8 mouse cellular contexts compared by ENCODE assay signal in the genomic region with DNA sequence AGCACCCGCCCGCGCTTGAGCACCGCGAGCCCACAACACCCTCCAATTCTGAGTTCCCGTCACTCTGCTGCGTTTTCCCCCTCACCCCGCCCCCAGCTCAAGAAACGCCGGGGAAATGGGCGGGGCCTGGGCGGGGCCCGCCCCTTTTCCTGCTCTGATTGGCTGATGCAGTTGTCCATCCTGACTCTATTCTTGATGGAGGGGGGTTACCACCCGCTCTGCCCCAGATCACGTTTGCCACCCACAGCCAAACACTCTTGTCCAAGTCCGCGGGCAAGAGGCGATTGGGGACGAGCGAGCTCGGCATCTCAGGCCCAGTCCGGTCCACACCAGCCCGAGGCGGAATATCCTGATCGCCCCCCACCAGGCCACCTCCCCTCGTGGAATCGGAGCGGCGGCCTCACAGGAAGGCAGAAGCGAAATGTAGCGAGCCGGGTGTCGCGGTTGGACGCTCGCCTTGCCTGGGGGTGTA. TPM values are rescaled to one million over a fixed set of nuclear protein-coding genes. Genes with fewer than 3 reads are reported as not detected.
DNase-seq lines count a peak whose midpoint lies in the region; ATAC-seq lines count a peak whose summit lies in the region.

No protein-coding gene starts in this region.

- WGBS in hindbrain, embryonic 16.5 days: under 1% methylated on average over 36 of the region's 36 CpGs
- WGBS in macrophage (ENCODE audit: missing documents): under 1% methylated on average over 35 of the region's 36 CpGs

- H3K27me3 ChIP-seq in hindbrain, embryonic 16.5 days (replicated peaks; ENCODE audit: control insufficient read depth, insufficient read depth, low read length): no peaks in the 10 kb centered on the region

- H3K9me3 ChIP-seq in hindbrain, embryonic 16.5 days (ENCODE audit: control insufficient read depth, low read length): no peaks in the 10 kb centered on the region

- peak; percentile 80 for DNase-seq in WW6 (ENCODE audit: low read depth, low spot score)
- DNase-seq in cerebellum, postnatal 4 days (ENCODE audit: low spot score in 2 of 2): peak; percentile 96 to 99
- peak; percentile 93 for DNase-seq in gastrocnemius, adult 18-20 months (ENCODE audit: low spot score)
- DNase-seq in left cerebral cortex, adult 18-20 months (ENCODE audit: low spot score in 2 of 2): peak; percentile 87 to 95
- peak; percentile 93 for DNase-seq in right cerebral cortex, adult 18-20 months
- peak; percentile 79 for DNase-seq in urinary bladder, postnatal 10 days (ENCODE audit: low spot score)

- peaks cover 21% of the 10 kb centered on the region for H3K4me1 ChIP-seq in hindbrain, embryonic 16.5 days (ENCODE audit: control insufficient read depth, insufficient read depth, low read depth, low read length)

- H3K9ac ChIP-seq in hindbrain, embryonic 16.5 days (ENCODE audit: low read depth, low read length): peak overlapping the region; percentile 92

- no peaks in the 10 kb centered on the region for H3K36me3 ChIP-seq in hindbrain, embryonic 16.5 days (ENCODE audit: control insufficient read depth, insufficient read depth, low read length)
- no peaks in the 10 kb centered on the region for H3K36me3 ChIP-seq in macrophage (ENCODE audit: inconsistent target)

- no peaks in the 10 kb centered on the region for H3K79me2 ChIP-seq in macrophage (ENCODE audit: inconsistent target)

- ATAC-seq in hindbrain, embryonic 16.5 days: peak; percentile 97

- H3K27ac ChIP-seq in hindbrain, embryonic 16.5 days (ENCODE audit: low read depth, low read length): peak overlapping the region; percentile 87
- H3K27ac ChIP-seq in macrophage: peak overlapping the region; percentile 19; the same call in 1 of the 2 replicates

- H3K4me2 ChIP-seq in hindbrain, embryonic 16.5 days (ENCODE audit: low read length): peak overlapping the region; percentile 88

- peak overlapping the region; percentile 82 for H3K4me3 ChIP-seq in hindbrain, embryonic 16.5 days (ENCODE audit: low read length)
- H3K4me3 ChIP-seq in macrophage (ENCODE audit: inconsistent target): peak overlapping the region; percentile 66

RNA-seq across cellular contexts. Expression of a gene that starts 0.5 kb away (rescaled TPM):
- total RNA-seq in gastrocnemius, adult 18-20 months (2021): 10 to 100 TPM; 37.7 to 47.4 TPM
- polyA plus RNA-seq in hindbrain, embryonic 16.5 days (2015; fragmentation: Nextera tagmentation; extraction: Ambion mirVana): 20.1 and 23.4 TPM in 2 replicates
- total RNA-seq in left cerebral cortex, adult 18-20 months (2021): 10 to 100 TPM; 43.8 to 43.9 TPM
- 1 to 10 TPM in 23 of 26 experiments, under 1 TPM in 3; 0.26 to 6.8 (median 3.0) TPM for total RNA-seq in macrophage (2018; cell fraction: chromatin; rRNA removed)
- 1 to 10 TPM; 3.4 to 8.0 (median 5.1) TPM for total RNA-seq in macrophage (2018; cell fraction: cytosol; rRNA removed)
- 1 to 10 TPM; 2.8 to 8.3 (median 4.3) TPM for total RNA-seq in macrophage (2018; cell fraction: nucleus; rRNA removed)
- 4.1 to 6.3 TPM (median 5.8 TPM) in 3 replicates for polyA plus RNA-seq in macrophage (2018)

RNA-seq across cellular contexts. Expression of a gene that starts 30.6 kb away (rescaled TPM):
- 1 to 10 TPM in 1 of 2 experiments, under 1 TPM in 1; 0.45 to 1.1 TPM for total RNA-seq in gastrocnemius, adult 18-20 months (2021)
- polyA plus RNA-seq in hindbrain, embryonic 16.5 days (2015; fragmentation: Nextera tagmentation; extraction: Ambion mirVana): 0.41 and 0.67 TPM in 2 replicates
- 1 to 10 TPM; 1.5 to 1.8 TPM for total RNA-seq in left cerebral cortex, adult 18-20 months (2021)
- not detected for total RNA-seq in macrophage (2018; cell fraction: chromatin; rRNA removed)
- total RNA-seq in macrophage (2018; cell fraction: cytosol; rRNA removed): under 1 TPM in 2 of 26 experiments, not detected in 24; 0.05 TPM
- total RNA-seq in macrophage (2018; cell fraction: nucleus; rRNA removed): under 1 TPM in 1 of 26 experiments, not detected in 25; 0.10 TPM
- polyA plus RNA-seq in macrophage (2018): not detected in 3 replicates

RNA-seq across cellular contexts. Expression of a gene that starts 39.2 kb away (rescaled TPM):
- total RNA-seq in gastrocnemius, adult 18-20 months (2021): 1 to 10 TPM; 5.0 to 5.1 TPM
- 8.6 and 9.3 TPM in 2 replicates for polyA plus RNA-seq in hindbrain, embryonic 16.5 days (2015; fragmentation: Nextera tagmentation; extraction: Ambion mirVana)
- 1 to 10 TPM; 5.0 to 7.5 TPM for total RNA-seq in left cerebral cortex, adult 18-20 months (2021)
- 10 to 100 TPM in 15 of 26 experiments, 1 to 10 TPM in 11; 3.0 to 35.8 (median 14.1) TPM for total RNA-seq in macrophage (2018; cell fraction: chromatin; rRNA removed)
- 10 to 100 TPM; 24.0 to 45.4 (median 34.4) TPM for total RNA-seq in macrophage (2018; cell fraction: cytosol; rRNA removed)
- total RNA-seq in macrophage (2018; cell fraction: nucleus; rRNA removed): 10 to 100 TPM in 22 of 26 experiments, 1 to 10 TPM in 4; 7.8 to 37.2 (median 19.7) TPM
- 26.8 to 49.2 TPM (median 42.9 TPM) in 3 replicates for polyA plus RNA-seq in macrophage (2018)

Comparison
In these comparisons a context has a peak if more than half of its experiments do, and no peak if none do; other contexts are left out.
1. Peak in every context shown above with its lines: DNase-seq, ATAC-seq, H3K4me3 ChIP-seq and H3K27ac ChIP-seq.